Mouse (Mus musculus) cerebellum, adult (tissue): ENCODE measurements around the gene Grhl3.

ENCODE experiments used
- ATAC-seq: cut with Nextera tagmentation; 2 replicates; pipeline ENCODE4 v1.9.2; 2017; ENCODE audit warnings: mild to moderate bottlenecking, moderate library complexity, mixed read lengths; ENCODE audit not compliant: insufficient number of reproducible peaks, low FRiP score, low TSS enrichment

The Grhl3 gene

DNA sequence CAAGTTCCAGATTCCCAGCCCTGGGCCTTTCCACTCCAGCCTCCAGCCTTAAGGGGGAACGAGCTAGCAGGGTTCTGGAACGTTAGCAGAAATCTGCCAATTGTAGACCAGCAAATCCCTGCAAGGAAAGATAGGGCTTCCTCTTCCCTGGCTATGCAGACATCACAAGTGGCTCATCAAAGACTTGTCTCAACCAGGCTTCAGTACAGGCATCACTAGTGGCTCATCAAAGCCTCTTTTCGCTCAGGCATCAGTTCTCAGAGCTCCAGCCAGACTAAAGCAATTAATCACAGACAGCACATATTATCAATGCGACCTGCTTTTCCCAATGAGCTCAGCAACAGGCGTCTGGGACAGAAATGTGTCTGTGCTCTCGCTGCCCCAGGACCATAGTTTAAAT, 40.4 kb downstream of the Grhl3 start:
- ATAC-seq: no peak

GRCm38 (mm10) chr4:135531771-135532613, 41.4 kb downstream of the Grhl3 start:
- ATAC-seq: no peak

DNA sequence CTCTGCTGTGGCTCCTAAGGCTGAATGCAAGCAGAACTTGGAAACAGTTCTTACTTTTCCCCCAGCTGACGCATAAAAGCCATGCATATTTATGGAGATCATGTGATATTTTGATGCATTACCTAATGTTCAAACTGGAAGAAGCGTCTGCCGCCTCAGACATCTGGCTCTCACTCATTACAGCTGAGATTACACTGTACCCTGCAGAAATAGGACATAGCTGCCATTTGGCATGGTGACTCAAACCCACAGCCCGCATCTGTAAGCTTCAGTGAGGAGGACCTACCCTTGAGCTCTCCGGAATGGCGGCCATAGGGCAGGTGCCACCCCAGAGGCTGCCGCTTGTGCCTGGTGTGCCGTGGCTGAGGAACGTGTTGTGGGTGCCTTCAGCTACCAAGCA, 42.2 kb downstream of the Grhl3 start:
- ATAC-seq: no peak

- no peak for ATAC-seq
Observed at GRCm38 (mm10) chr4:135530270-135530669, 43.2 kb downstream of the Grhl3 start.

DNA sequence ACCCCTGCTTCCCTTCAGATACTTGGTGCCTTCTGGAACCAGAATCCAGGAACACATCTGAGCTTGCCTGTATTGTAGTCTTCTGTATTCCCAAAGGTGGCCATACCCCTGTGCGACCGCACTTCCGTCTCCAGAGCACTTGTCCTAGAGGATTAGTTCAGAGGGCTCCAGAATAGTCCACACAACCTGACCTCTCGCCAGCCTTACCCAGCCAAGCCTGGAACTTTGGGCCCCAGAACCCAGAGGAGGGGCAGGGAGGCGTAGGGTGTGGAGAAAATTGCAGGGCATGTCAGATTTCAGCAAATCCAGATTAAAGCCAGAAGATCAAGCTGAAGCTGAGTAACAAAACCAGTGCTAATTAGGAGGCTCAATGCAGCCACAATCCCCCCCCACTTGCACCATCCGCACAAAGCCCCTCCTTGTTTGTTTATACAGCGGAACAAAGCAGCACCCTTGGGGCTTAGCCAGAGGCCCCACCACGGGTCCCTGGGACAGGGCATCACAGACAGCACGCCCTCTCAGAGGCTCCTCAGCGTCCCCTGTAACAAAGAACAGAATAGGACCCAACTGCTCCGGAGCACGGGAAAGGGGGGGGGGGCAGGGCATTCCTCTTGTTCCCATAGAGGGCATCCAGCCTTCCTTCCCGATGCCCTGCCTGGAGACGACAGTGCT, 47.3 kb downstream of the Grhl3 start:
- no peak for ATAC-seq

- no peak for ATAC-seq
Observed at GRCm38 (mm10) chr4:135525057-135525456, 48.4 kb downstream of the Grhl3 start.

GRCm38 (mm10) chr4:135523939-135524338, 49.5 kb downstream of the Grhl3 start:
- no peak for ATAC-seq

GRCm38 (mm10) chr4:135520421-135520820, 53.0 kb downstream of the Grhl3 start:
- no peak for ATAC-seq

DNA sequence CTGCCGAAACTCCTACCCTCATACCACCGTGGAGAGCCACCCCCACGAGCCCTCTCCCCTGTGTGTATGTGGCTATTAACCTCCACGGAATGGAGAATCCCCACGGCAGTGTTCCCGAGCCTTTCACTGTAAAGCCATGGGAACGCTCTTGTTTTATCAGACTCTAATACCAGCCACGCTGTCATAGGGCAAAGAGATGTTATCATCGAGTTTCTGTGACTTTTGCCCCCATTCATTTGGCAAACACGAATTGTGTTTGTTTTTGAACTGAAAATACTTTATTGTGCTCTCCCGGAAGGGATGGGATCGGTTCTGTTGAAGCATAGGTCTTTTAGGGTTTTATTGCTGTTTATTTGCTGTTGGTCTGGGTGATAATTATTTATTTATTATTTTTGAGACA, 55.3 kb downstream of the Grhl3 start:
- no peak for ATAC-seq

DNA sequence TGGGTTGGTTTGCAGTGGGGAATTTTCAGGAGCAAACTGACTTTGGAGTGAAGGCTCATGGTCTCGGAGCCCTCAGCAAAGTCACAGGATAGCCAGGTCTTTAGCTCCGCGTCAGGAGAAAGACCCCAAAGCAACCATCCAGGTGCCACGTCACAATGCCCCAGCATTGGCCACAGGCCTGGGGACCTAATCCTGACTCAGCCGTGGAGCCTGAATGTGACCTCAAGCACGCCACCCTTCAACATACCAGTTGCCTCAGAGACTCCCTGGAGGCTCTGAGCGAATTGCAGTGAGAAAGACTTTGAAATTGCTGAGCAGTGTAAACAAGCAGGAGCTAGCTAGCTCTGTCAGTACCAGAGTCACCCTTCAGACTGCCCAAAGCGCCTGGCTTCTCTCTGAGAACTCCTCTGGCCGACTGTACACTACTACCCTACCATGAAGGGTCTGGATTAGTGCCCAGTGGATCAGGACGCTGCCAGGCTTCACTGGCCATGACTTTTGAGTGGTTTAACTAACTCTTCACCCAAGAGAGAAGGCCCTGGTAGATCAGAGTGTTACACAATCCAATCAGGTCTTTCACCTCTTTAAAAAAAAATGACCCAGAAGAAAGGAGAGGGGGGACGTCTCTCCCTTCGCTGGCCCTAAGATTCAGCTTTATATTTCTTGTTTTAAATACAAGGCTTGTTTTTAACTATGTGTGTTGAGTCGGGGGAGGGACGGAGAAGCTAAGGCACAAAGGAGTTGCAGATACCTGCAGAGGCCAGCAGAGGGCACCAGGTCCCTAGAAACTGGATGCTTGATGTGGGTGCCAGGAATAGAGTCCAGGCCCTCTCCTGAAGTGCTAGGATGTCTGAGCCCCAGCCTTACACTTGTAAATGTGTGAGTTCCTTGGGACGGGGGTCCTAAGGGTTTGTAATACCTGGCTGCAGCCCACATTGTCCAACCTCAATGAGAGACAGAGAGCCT, 56.8 kb downstream of the Grhl3 start:
- no peak for ATAC-seq

DNA sequence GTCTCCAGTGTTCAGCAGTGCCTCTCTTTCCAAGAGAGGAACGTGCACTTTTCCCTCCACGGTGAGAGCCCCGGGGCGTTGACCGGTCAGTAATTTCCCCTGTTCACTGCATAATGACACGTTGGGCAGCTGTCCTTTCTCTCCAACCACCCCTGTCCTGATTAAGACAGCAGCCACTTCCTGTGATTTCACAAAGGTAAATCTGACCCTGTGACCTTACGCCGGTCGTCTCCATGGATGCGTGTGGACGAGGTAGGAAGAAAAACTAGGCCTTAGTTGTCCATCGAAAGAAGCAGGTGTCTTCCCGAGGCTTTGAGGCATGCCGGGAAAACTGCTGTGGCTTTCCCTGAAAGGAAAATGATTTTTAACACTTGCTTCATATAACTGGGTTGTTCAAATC, 58.5 kb downstream of the Grhl3 start:
- ATAC-seq: no peak

DNA sequence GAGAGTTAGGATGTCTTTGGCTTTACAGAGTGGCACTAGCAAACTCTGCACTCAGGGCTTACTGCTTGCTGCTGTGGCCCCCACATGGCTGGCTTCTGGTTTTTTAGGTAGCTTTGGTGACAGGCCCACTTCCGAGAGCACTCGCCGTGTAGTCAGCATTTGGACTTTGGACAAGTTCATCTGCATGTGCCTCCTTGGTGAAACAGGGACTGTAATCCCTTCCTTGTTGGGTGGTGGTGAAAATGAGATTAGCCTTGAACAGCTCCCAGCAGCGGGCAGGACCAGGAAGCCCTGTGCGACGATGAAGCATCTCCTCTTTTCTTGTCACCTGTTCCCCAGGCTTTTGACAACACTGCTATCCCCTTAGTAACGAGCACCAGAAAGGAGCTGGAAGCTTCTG, 59.6 kb downstream of the Grhl3 start:
- ATAC-seq: no peak

- no peak for ATAC-seq
Observed at GRCm38 (mm10) chr4:135509515-135509914, 63.9 kb downstream of the Grhl3 start.

DNA sequence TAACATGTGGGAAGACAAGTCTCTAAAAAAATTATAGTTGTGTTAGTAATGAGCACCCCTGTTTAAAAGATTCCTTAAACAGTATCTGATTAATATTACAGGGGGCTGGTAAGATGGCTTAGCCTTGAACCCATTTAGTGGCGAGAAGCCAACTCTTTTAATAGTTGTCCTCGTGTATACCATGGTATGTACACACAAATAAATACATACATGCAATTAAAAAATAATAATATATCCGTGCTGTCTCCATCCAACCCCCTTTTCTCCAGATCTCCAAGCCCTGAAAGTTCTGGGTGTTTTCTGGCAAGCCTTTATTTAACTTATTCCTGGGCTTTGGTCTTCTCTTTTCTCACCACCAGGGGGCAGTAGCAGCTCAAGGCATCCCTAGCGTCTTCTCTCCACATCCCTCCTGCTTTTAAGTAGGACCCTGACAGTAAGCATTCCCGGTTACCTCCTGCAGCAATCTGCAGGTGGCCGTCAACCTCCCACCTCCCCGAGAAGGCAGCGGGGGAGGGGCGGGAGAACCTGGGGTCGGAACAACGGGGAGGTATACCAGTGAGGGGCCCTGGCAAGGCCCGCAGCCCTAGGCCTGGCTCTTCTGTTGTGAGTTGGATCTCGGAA, 64.9 kb downstream of the Grhl3 start:
- ATAC-seq: peak; percentile 20; the same call in 1 of the 2 replicates

GRCm38 (mm10) chr4:135507547-135508350, 65.7 kb downstream of the Grhl3 start:
- no peak for ATAC-seq

DNA sequence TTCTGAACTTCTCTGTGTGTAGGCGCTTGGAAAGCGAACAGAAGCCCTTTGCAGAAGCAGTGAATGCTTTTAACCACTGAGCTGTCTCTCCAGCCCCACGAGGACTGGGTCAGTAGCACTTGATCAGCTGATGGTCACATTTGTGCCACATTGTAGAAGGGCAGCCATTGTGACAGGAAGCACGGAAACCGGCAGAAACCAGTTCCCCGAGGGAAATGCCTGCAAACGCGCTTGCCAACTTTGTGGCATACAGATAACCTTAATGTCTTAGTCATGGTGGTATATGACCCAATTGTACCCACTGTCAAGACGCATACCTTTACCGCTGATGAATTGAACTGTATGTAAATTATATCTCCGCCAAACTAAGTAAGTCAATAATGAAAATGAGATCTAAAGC, 67.6 kb downstream of the Grhl3 start:
- no peak for ATAC-seq

- no peak for ATAC-seq
Observed at GRCm38 (mm10) chr4:135501587-135501986, 71.8 kb downstream of the Grhl3 start.

- ATAC-seq: no peak
Observed at GRCm38 (mm10) chr4:135499831-135500230, 73.6 kb downstream of the Grhl3 start.

DNA sequence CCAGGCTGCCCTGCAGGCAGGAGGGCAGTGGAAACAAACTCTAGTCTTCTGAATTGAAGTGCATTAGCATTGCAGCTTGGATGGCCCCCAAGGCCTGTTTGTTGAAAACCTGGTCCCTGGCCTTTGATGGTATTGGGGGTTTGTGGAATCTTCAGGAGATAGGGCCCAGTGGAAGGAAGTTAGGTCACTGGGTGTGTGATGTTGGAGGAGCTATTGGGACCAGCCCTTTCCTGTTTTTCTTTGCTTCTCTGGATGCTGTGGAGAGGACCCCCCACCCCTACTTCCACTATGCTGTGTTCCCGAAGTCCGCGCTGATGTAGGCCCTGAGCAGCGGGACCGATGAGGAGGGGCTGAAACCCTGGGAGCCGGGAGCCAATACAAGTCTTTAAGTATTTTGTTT, 75.3 kb downstream of the Grhl3 start:
- no peak for ATAC-seq
